Mouse (Mus musculus): ENCODE data around the gene Cpsf7. TPM values are rescaled to one million over a fixed set of nuclear protein-coding genes. Genes with fewer than 3 reads are reported as not detected.

Gene Cpsf7
- 27.7 and 33.1 TPM in 2 replicates for polyA plus RNA-seq (2015; fragmentation: Nextera tagmentation; extraction: Ambion mirVana)

GRCm38 (mm10) chr19:10525106-10525901 lies at the start of gene Cpsf7:
Gene Cpsf7, plus strand, starts transcription at chr19:10525266.
- no peaks in the 10 kb centered on the region for H3K27me3 ChIP-seq (ENCODE audit: control insufficient read depth, insufficient read depth, low read length)
- peak within 1 kb of the TSS; percentile 100 for H3K9ac ChIP-seq (ENCODE audit: low read length)
- WGBS: under 1% methylated on average over 86 of the region's 93 CpGs
- no peaks in the 10 kb centered on the region for H3K9me3 ChIP-seq (replicated peaks; ENCODE audit: control insufficient read depth, low read length)
- peak within 1 kb of the TSS; percentile 99 for H3K27ac ChIP-seq (ENCODE audit: low read length)
- peak within 1 kb of the TSS; percentile 75 for H3K4me2 ChIP-seq (ENCODE audit: low read depth, low read length)
- ATAC-seq (replicated peaks; ENCODE audit: extremely low read depth, insufficient read depth, low FRiP score): peak; percentile 94
- H3K36me3 ChIP-seq (ENCODE audit: control insufficient read depth, insufficient read depth): peaks cover 8% of the 10 kb centered on the region
- H3K4me1 ChIP-seq (ENCODE audit: control insufficient read depth, insufficient read depth, low read length): peaks cover 14% of the 10 kb centered on the region
- peak within 1 kb of the TSS; percentile 96 for H3K4me3 ChIP-seq (ENCODE audit: low read length)

- no peak overlapping the region for H3K4me3 ChIP-seq (ENCODE audit: low read length)
- no peaks in the 10 kb centered on the region for H3K9me3 ChIP-seq (replicated peaks; ENCODE audit: control insufficient read depth, low read length)
- 31% methylated on average over 4 of the region's 4 CpGs for WGBS
- peaks cover 30% of the 10 kb centered on the region for H3K27me3 ChIP-seq (ENCODE audit: control insufficient read depth, insufficient read depth, low read length)
- no peak overlapping the region for H3K9ac ChIP-seq (ENCODE audit: low read length)
- no peak overlapping the region for H3K27ac ChIP-seq (ENCODE audit: low read length)
- H3K36me3 ChIP-seq (ENCODE audit: control insufficient read depth, insufficient read depth): no peaks in the 10 kb centered on the region
- H3K4me2 ChIP-seq (ENCODE audit: low read depth, low read length): no peak overlapping the region
- H3K4me1 ChIP-seq (ENCODE audit: control insufficient read depth, insufficient read depth, low read length): peaks cover 4% of the 10 kb centered on the region
- ATAC-seq (replicated peaks; ENCODE audit: extremely low read depth, insufficient read depth, low FRiP score): no peak
Measured at GRCm38 (mm10) chr19:10479541-10479940, 45.5 kb upstream of the Cpsf7 start.

GRCm38 (mm10) chr19:10482703-10483102 lies 42.4 kb upstream of the Cpsf7 start, which contains the start of gene Ppp1r32:
Gene Ppp1r32, minus strand, starts transcription at chr19:10482928.
- H3K9me3 ChIP-seq (replicated peaks; ENCODE audit: control insufficient read depth, low read length): no peaks in the 10 kb centered on the region
- peaks cover 34% of the 10 kb centered on the region for H3K27me3 ChIP-seq (ENCODE audit: control insufficient read depth, insufficient read depth, low read length)
- no peak within 1 kb of the TSS for H3K4me2 ChIP-seq (ENCODE audit: low read depth, low read length)
- H3K36me3 ChIP-seq (ENCODE audit: control insufficient read depth, insufficient read depth): no peaks in the 10 kb centered on the region
- no peak within 1 kb of the TSS for H3K27ac ChIP-seq (ENCODE audit: low read length)
- no peak within 1 kb of the TSS for H3K4me3 ChIP-seq (ENCODE audit: low read length)
- WGBS: 24% methylated on average over 6 of the region's 6 CpGs
- peaks cover 4% of the 10 kb centered on the region for H3K4me1 ChIP-seq (ENCODE audit: control insufficient read depth, insufficient read depth, low read length)
- ATAC-seq (replicated peaks; ENCODE audit: extremely low read depth, insufficient read depth, low FRiP score): no peak
- H3K9ac ChIP-seq (ENCODE audit: low read length): no peak within 1 kb of the TSS

GRCm38 (mm10) chr19:10486264-10486738 lies 38.8 kb upstream of the Cpsf7 start:
- Histone ChIP-seq H3K9ac (ENCODE audit: low read length) (no peak overlapping the region), H3K27me3 (ENCODE audit: control insufficient read depth, insufficient read depth, low read length) (peaks cover 41% of the 10 kb centered on the region), H3K4me2 (ENCODE audit: low read depth, low read length) (no peak overlapping the region), H3K27ac (ENCODE audit: low read length) (no peak overlapping the region), H3K9me3 (replicated peaks; ENCODE audit: control insufficient read depth, low read length) (no peaks in the 10 kb centered on the region), H3K4me3 (ENCODE audit: low read length) (no peak overlapping the region), H3K36me3 (ENCODE audit: control insufficient read depth, insufficient read depth) (no peaks in the 10 kb centered on the region), H3K4me1 (ENCODE audit: control insufficient read depth, insufficient read depth, low read length) (peaks cover 4% of the 10 kb centered on the region)
- ATAC-seq (replicated peaks; ENCODE audit: extremely low read depth, insufficient read depth, low FRiP score): peak; percentile 70; the same call in 1 of the 2 replicates
- WGBS: 21% methylated on average over 9 of the region's 9 CpGs

GRCm38 (mm10) chr19:10495670-10496069 lies 29.4 kb upstream of the Cpsf7 start:
- 87% methylated on average over 1 of the region's 1 CpGs for WGBS
- no peak overlapping the region for H3K9ac ChIP-seq (ENCODE audit: low read length)
- ATAC-seq (replicated peaks; ENCODE audit: extremely low read depth, insufficient read depth, low FRiP score): no peak

GRCm38 (mm10) chr19:10496976-10497375 lies 28.1 kb upstream of the Cpsf7 start:
- H3K4me2 ChIP-seq (ENCODE audit: low read depth, low read length): no peak overlapping the region
- H3K9me3 ChIP-seq (replicated peaks; ENCODE audit: control insufficient read depth, low read length): no peaks in the 10 kb centered on the region
- no peaks in the 10 kb centered on the region for H3K27me3 ChIP-seq (ENCODE audit: control insufficient read depth, insufficient read depth, low read length)
- H3K4me1 ChIP-seq (ENCODE audit: control insufficient read depth, insufficient read depth, low read length): no peaks in the 10 kb centered on the region
- ATAC-seq (replicated peaks; ENCODE audit: extremely low read depth, insufficient read depth, low FRiP score): no peak
- no peak overlapping the region for H3K27ac ChIP-seq (ENCODE audit: low read length)
- H3K9ac ChIP-seq (ENCODE audit: low read length): no peak overlapping the region
- peaks cover 5% of the 10 kb centered on the region; the same call in 1 of the 2 replicates for H3K36me3 ChIP-seq (ENCODE audit: control insufficient read depth, insufficient read depth)
- H3K4me3 ChIP-seq (ENCODE audit: low read length): no peak overlapping the region
- WGBS: 60% methylated on average over 2 of the region's 2 CpGs

More at GRCm38 (mm10) chr19:10495670-10496069, 29.4 kb upstream of the Cpsf7 start:
- no peak overlapping the region for H3K27ac ChIP-seq (ENCODE audit: low read length)
- peaks cover 3% of the 10 kb centered on the region; the same call in 1 of the 2 replicates for H3K36me3 ChIP-seq (ENCODE audit: control insufficient read depth, insufficient read depth)
- H3K4me2 ChIP-seq (ENCODE audit: low read depth, low read length): no peak overlapping the region
- peaks cover 4% of the 10 kb centered on the region; the same call in 1 of the 2 replicates for H3K27me3 ChIP-seq (ENCODE audit: control insufficient read depth, insufficient read depth, low read length)
- no peaks in the 10 kb centered on the region for H3K4me1 ChIP-seq (ENCODE audit: control insufficient read depth, insufficient read depth, low read length)
- no peak overlapping the region for H3K4me3 ChIP-seq (ENCODE audit: low read length)
- H3K9me3 ChIP-seq (replicated peaks; ENCODE audit: control insufficient read depth, low read length): no peaks in the 10 kb centered on the region

GRCm38 (mm10) chr19:10497512-10498160 lies 27.4 kb upstream of the Cpsf7 start:
- WGBS: 48% methylated on average over 8 of the region's 8 CpGs
- Histone ChIP-seq H3K9ac (ENCODE audit: low read length) (no peak overlapping the region), H3K27ac (ENCODE audit: low read length) (no peak overlapping the region), H3K4me1 (ENCODE audit: control insufficient read depth, insufficient read depth, low read length) (no peaks in the 10 kb centered on the region), H3K36me3 (ENCODE audit: control insufficient read depth, insufficient read depth) (peaks cover 5% of the 10 kb centered on the region; the same call in 1 of the 2 replicates), H3K9me3 (replicated peaks; ENCODE audit: control insufficient read depth, low read length) (no peaks in the 10 kb centered on the region), H3K4me3 (ENCODE audit: low read length) (no peak overlapping the region), H3K27me3 (ENCODE audit: control insufficient read depth, insufficient read depth, low read length) (no peaks in the 10 kb centered on the region), H3K4me2 (ENCODE audit: low read depth, low read length) (no peak overlapping the region)
- ATAC-seq (replicated peaks; ENCODE audit: extremely low read depth, insufficient read depth, low FRiP score): no peak

- no peaks in the 10 kb centered on the region for H3K9me3 ChIP-seq (replicated peaks; ENCODE audit: control insufficient read depth, low read length)
- ATAC-seq (replicated peaks; ENCODE audit: extremely low read depth, insufficient read depth, low FRiP score): no peak
- H3K9ac ChIP-seq (ENCODE audit: low read length): no peak overlapping the region
- no peaks in the 10 kb centered on the region for H3K4me1 ChIP-seq (ENCODE audit: control insufficient read depth, insufficient read depth, low read length)
- no peaks in the 10 kb centered on the region for H3K27me3 ChIP-seq (ENCODE audit: control insufficient read depth, insufficient read depth, low read length)
- no peak overlapping the region for H3K4me3 ChIP-seq (ENCODE audit: low read length)
- WGBS: 82% methylated on average over 8 of the region's 8 CpGs
- H3K36me3 ChIP-seq (ENCODE audit: control insufficient read depth, insufficient read depth): peaks cover 9% of the 10 kb centered on the region
- H3K4me2 ChIP-seq (ENCODE audit: low read depth, low read length): no peak overlapping the region
- no peak overlapping the region for H3K27ac ChIP-seq (ENCODE audit: low read length)
Measured at GRCm38 (mm10) chr19:10500581-10500980, 24.5 kb upstream of the Cpsf7 start.

GRCm38 (mm10) chr19:10502571-10502970 lies 22.5 kb upstream of the Cpsf7 start:
- no peak for ATAC-seq (replicated peaks; ENCODE audit: extremely low read depth, insufficient read depth, low FRiP score)
- 7% methylated on average over 4 of the region's 4 CpGs for WGBS

More at GRCm38 (mm10) chr19:10502571-10502970, 22.5 kb upstream of the Cpsf7 start:
- H3K9ac ChIP-seq (ENCODE audit: low read length): no peak overlapping the region
- H3K4me2 ChIP-seq (ENCODE audit: low read depth, low read length): no peak overlapping the region
- no peaks in the 10 kb centered on the region for H3K9me3 ChIP-seq (replicated peaks; ENCODE audit: control insufficient read depth, low read length)
- H3K4me1 ChIP-seq (ENCODE audit: control insufficient read depth, insufficient read depth, low read length): no peaks in the 10 kb centered on the region
- no peak overlapping the region for H3K27ac ChIP-seq (ENCODE audit: low read length)
- H3K36me3 ChIP-seq (ENCODE audit: control insufficient read depth, insufficient read depth): peaks cover 9% of the 10 kb centered on the region
- no peak overlapping the region for H3K4me3 ChIP-seq (ENCODE audit: low read length)
- H3K27me3 ChIP-seq (ENCODE audit: control insufficient read depth, insufficient read depth, low read length): no peaks in the 10 kb centered on the region
